Mouse (Mus musculus): ENCODE measurements around the gene Prss30. TPM values are rescaled to one million over a fixed set of nuclear protein-coding genes. Genes with fewer than 3 reads are reported as not detected.

Gene Prss30
- polyA plus RNA-seq, 1 experiment: 0.44 TPM

GRCm38 (mm10) chr17:23992789-23993553 is 12.6 kb upstream of the Prss30 start:
- Histone ChIP-seq H3K4me1 (ENCODE audit: control insufficient read depth, insufficient read depth, low read length) (peaks cover 14% of the 10 kb centered on the region), H3K27ac (ENCODE audit: insufficient read depth, low read depth, low read length) (no peak overlapping the region), H3K4me3 (ENCODE audit: insufficient read depth, low read length) (no peak overlapping the region; the same call in 1 of the 2 replicates)
- TF ChIP-seq CTCF (IDR thresholded peaks at IDR 0.05; ENCODE audit: low read depth, low read length): no peak
- no peak for TF ChIP-seq POLR2A (IDR thresholded peaks at IDR 0.05; ENCODE audit: borderline replicate concordance, low read depth, low read length)

GRCm38 (mm10) chr17:23989802-23990201 is 9.4 kb upstream of the Prss30 start:
- H3K4me1 ChIP-seq (ENCODE audit: control insufficient read depth, insufficient read depth, low read length): peaks cover 10% of the 10 kb centered on the region; the same call in 1 of the 2 replicates
- TF ChIP-seq POLR2A (IDR thresholded peaks at IDR 0.05; ENCODE audit: borderline replicate concordance, low read depth, low read length) (no peak), CTCF (IDR thresholded peaks at IDR 0.05; ENCODE audit: low read depth, low read length) (no peak)
- no peak overlapping the region for H3K27ac ChIP-seq (ENCODE audit: insufficient read depth, low read depth, low read length)
- no peak overlapping the region for H3K4me3 ChIP-seq (ENCODE audit: insufficient read depth, low read length)

GRCm38 (mm10) chr17:23984989-23985388 is 4.6 kb upstream of the Prss30 start:
- peaks cover 24% of the 10 kb centered on the region for H3K4me1 ChIP-seq (ENCODE audit: control insufficient read depth, insufficient read depth, low read length)
- no peak for TF ChIP-seq POLR2A (IDR thresholded peaks at IDR 0.05; ENCODE audit: borderline replicate concordance, low read depth, low read length)
- TF ChIP-seq CTCF (IDR thresholded peaks at IDR 0.05; ENCODE audit: low read depth, low read length): no peak
- no peak overlapping the region for H3K4me3 ChIP-seq (ENCODE audit: insufficient read depth, low read length)
- no peak overlapping the region for H3K27ac ChIP-seq (ENCODE audit: insufficient read depth, low read depth, low read length)

DNA sequence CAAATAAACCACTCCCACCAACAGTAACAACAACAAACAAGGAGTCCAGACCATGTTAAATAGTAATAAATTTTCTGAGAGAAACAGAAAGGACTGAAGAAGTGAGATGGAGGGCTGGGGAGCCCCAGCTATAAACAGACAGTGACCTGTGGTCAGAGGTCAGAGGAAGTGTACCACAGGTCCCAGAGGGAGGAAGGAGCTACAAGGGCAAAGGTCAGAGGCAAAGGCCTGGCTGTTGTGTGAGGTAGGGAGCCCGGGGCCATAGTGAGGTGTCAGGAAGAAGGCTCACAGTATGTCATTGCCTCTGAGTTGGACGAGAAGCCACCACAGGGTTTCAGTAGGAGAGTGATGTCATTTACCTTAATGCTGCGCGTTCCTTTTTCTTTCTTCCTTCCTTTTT is 2.5 kb upstream of the Prss30 start:
- TF ChIP-seq POLR2A (IDR thresholded peaks at IDR 0.05; ENCODE audit: borderline replicate concordance, low read depth, low read length): no peak
- no peak for TF ChIP-seq CTCF (IDR thresholded peaks at IDR 0.05; ENCODE audit: low read depth, low read length)
- Histone ChIP-seq H3K27ac (ENCODE audit: insufficient read depth, low read depth, low read length) (no peak overlapping the region), H3K4me3 (ENCODE audit: insufficient read depth, low read length) (no peak overlapping the region), H3K4me1 (ENCODE audit: control insufficient read depth, insufficient read depth, low read length) (peaks cover 38% of the 10 kb centered on the region)

- no peak overlapping the region for H3K27ac ChIP-seq (ENCODE audit: insufficient read depth, low read depth, low read length)
- TF ChIP-seq CTCF (IDR thresholded peaks at IDR 0.05; ENCODE audit: low read depth, low read length): no peak
- no peak for TF ChIP-seq POLR2A (IDR thresholded peaks at IDR 0.05; ENCODE audit: borderline replicate concordance, low read depth, low read length)
- H3K4me1 ChIP-seq (ENCODE audit: control insufficient read depth, insufficient read depth, low read length): peaks cover 35% of the 10 kb centered on the region
- no peak overlapping the region for H3K4me3 ChIP-seq (ENCODE audit: insufficient read depth, low read length)
Measured at GRCm38 (mm10) chr17:23979471-23979870, 895 bp downstream of the Prss30 start.

GRCm38 (mm10) chr17:23976665-23977064 is 3.7 kb downstream of the Prss30 start:
- Histone ChIP-seq H3K4me1 (ENCODE audit: control insufficient read depth, insufficient read depth, low read length) (peaks cover 19% of the 10 kb centered on the region), H3K27ac (ENCODE audit: insufficient read depth, low read depth, low read length) (no peak overlapping the region), H3K4me3 (ENCODE audit: insufficient read depth, low read length) (no peak overlapping the region)
- TF ChIP-seq CTCF (IDR thresholded peaks at IDR 0.05; ENCODE audit: low read depth, low read length) (no peak), POLR2A (IDR thresholded peaks at IDR 0.05; ENCODE audit: borderline replicate concordance, low read depth, low read length) (no peak)

DNA sequence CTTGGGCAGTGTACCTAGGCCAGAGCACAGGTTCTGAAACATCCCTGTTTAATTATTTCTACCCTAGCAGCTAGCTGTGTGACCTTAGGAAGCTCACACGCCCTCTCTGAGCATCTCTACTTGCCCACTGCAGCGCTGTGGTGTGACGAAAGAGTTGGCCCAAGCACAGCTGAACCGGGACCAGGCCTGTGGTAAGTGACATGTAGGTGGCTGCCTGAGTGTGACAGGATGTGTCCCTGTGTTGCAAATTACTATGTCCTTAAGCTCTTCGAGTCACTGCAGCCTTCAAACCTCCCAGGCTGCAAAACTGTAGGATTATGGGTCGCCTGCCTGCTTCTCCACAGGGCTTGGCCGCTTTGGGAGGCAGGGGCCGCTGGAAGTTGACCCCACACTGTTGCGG is 9.1 kb downstream of the Prss30 start:
- no peak overlapping the region for H3K4me3 ChIP-seq (ENCODE audit: insufficient read depth, low read length)
- TF ChIP-seq POLR2A (IDR thresholded peaks at IDR 0.05; ENCODE audit: borderline replicate concordance, low read depth, low read length) (no peak), CTCF (IDR thresholded peaks at IDR 0.05; ENCODE audit: low read depth, low read length) (no peak)
- no peak overlapping the region for H3K27ac ChIP-seq (ENCODE audit: insufficient read depth, low read depth, low read length)
- peaks cover 24% of the 10 kb centered on the region for H3K4me1 ChIP-seq (ENCODE audit: control insufficient read depth, insufficient read depth, low read length)

- Histone ChIP-seq H3K27ac (ENCODE audit: insufficient read depth, low read depth, low read length) (no peak overlapping the region), H3K4me3 (ENCODE audit: insufficient read depth, low read length) (no peak overlapping the region), H3K4me1 (ENCODE audit: control insufficient read depth, insufficient read depth, low read length) (peaks cover 33% of the 10 kb centered on the region)
- no peak for TF ChIP-seq POLR2A (IDR thresholded peaks at IDR 0.05; ENCODE audit: borderline replicate concordance, low read depth, low read length)
- TF ChIP-seq CTCF (IDR thresholded peaks at IDR 0.05; ENCODE audit: low read depth, low read length): peak; percentile 72
Measured at GRCm38 (mm10) chr17:23969231-23969630, 11.1 kb downstream of the Prss30 start.

DNA sequence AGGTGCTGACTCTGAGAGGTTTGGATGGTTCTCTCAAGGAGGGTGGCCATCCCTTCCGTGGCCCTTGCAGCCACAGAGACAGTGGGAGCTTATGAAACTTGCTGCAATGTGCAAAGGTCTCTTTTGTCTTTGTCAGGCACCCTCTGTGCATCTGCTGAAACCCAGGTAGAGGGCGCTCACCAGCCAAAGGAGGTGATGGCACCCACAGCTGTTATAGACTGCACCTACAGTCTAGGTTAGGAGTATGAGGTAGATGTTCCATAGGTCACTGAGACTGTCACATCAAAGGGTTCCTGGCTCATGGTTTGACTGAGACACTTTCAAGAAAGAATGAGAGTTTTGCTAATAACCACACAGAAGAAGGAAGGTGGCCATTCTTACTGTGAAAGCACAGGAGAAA is 11.6 kb downstream of the Prss30 start:
- TF ChIP-seq POLR2A (IDR thresholded peaks at IDR 0.05; ENCODE audit: borderline replicate concordance, low read depth, low read length): no peak
- no peak for TF ChIP-seq CTCF (IDR thresholded peaks at IDR 0.05; ENCODE audit: low read depth, low read length)

GRCm38 (mm10) chr17:23966658-23967401 is 13.5 kb downstream of the Prss30 start:
- peaks cover 33% of the 10 kb centered on the region for H3K4me1 ChIP-seq (ENCODE audit: control insufficient read depth, insufficient read depth, low read length)
- H3K4me3 ChIP-seq (ENCODE audit: insufficient read depth, low read length): peak overlapping the region; percentile 29
- no peak for TF ChIP-seq CTCF (IDR thresholded peaks at IDR 0.05; ENCODE audit: low read depth, low read length)
- no peak for TF ChIP-seq POLR2A (IDR thresholded peaks at IDR 0.05; ENCODE audit: borderline replicate concordance, low read depth, low read length)
- H3K27ac ChIP-seq (ENCODE audit: insufficient read depth, low read depth, low read length): peak overlapping the region; percentile 91

More for the DNA sequence above, 11.6 kb downstream of the Prss30 start:
- no peak overlapping the region for H3K27ac ChIP-seq (ENCODE audit: insufficient read depth, low read depth, low read length)
- H3K4me1 ChIP-seq (ENCODE audit: control insufficient read depth, insufficient read depth, low read length): peaks cover 33% of the 10 kb centered on the region
- no peak overlapping the region for H3K4me3 ChIP-seq (ENCODE audit: insufficient read depth, low read length)

All from bone marrow macrophage, adult 2 months (primary cell).